Mouse (Mus musculus) midbrain, postnatal 0 days (tissue): ENCODE results near the gene Myo1c. TPM values are rescaled to one million over a fixed set of nuclear protein-coding genes. Genes with fewer than 3 reads are reported as not detected.

Source experiments
- ATAC-seq: fragments of 200-750 bp; cut with Nextera tagmentation; 2 replicates; pipeline ENCODE4 v1.8.0; 2017; ENCODE audit warnings: moderate number of reproducible peaks, mild to moderate bottlenecking, moderate TSS enrichment, moderate library complexity; ENCODE audit not compliant: low FRiP score
- DNase-seq: peaks from one replicate; pipeline ENCODE4 v3.0.0-alpha.2; 2015; ENCODE audit warnings: low spot score
- H3K27ac ChIP-seq: fragments of 300-500 bp; sonication (generic); 2 replicates; pipeline ENCODE4 v1.5.1; 2014; ENCODE audit warnings: low read depth, mild to moderate bottlenecking, low read length, mixed read lengths
- H3K27me3 ChIP-seq: fragments of 300-500 bp; sonication (generic); 2 replicates; pipeline ENCODE4 v1.6.1; 2014; ENCODE audit warnings: low read length, control low read depth, mixed read lengths; ENCODE audit not compliant: insufficient read depth
- H3K36me3 ChIP-seq: fragments of 300-500 bp; sonication (generic); 2 replicates; pipeline ENCODE4 v1.6.1; 2014; ENCODE audit warnings: low read length, control low read depth, mixed read lengths; ENCODE audit not compliant: insufficient read depth
- H3K4me1 ChIP-seq: fragments of 300-500 bp; sonication (generic); 2 replicates; pipeline ENCODE4 v1.6.1; 2014; ENCODE audit warnings: mild to moderate bottlenecking, control low read depth, antibody characterized with exemption, low read length, mixed read lengths; ENCODE audit not compliant: insufficient read depth
- H3K4me2 ChIP-seq: fragments of 300-500 bp; sonication (generic); 2 replicates; pipeline ENCODE4 v1.6.1; 2014; ENCODE audit warnings: low read depth, mild to moderate bottlenecking, low read length, mixed read lengths; ENCODE audit not compliant: poor library complexity, severe bottlenecking
- H3K4me3 ChIP-seq: fragments of 300-500 bp; sonication (generic); 2 replicates; pipeline ENCODE4 v1.5.1; 2014; ENCODE audit warnings: low read depth, mild to moderate bottlenecking, low read length, moderate library complexity
- H3K9ac ChIP-seq: fragments of 300-500 bp; sonication (generic); replicated peaks from 2 replicates; pipeline ENCODE4 v1.6.1; 2014; ENCODE audit warnings: mild to moderate bottlenecking, low read length, moderate library complexity, mixed read lengths; ENCODE audit not compliant: poor library complexity, severe bottlenecking
- H3K9me3 ChIP-seq: fragments of 300-500 bp; sonication (generic); 2 replicates; pipeline ENCODE4 v1.6.1; 2016; ENCODE audit warnings: low read length, control low read depth
- CTCF ChIP-seq: IDR thresholded peaks from 2 replicates; pipeline ENCODE4 v1.5.1; 2016; ENCODE audit warnings: antibody characterized with exemption, mild to moderate bottlenecking
- WGBS: fragments of 180-500 bp; shearing (Covaris S2); extraction: QIAGEN DNeasy Blood & Tissue Kit; methylation state at CpG from one replicate; pipeline ENCODE4 v1.1.7; 2014; 5-methylcytosine and 5-hydroxymethylcytosine counted together
- polyA plus RNA-seq: library from polyadenylated mRNA; unstranded; fragments of >200 nt; fragmentation: Nextera tagmentation; extraction: Ambion mirVana; gene quantifications from 2 replicates; pipeline ENCODE4 v1.2.1, GENCODE M21; 2015
- total RNA-seq: library from RNA; depleted of rRNA; stranded (reverse); fragments of >200 nt; gene quantifications from 2 replicates; pipeline ENCODE4 v1.2.3, GENCODE M21; 2014

The Myo1c gene
- total and polyA plus RNA-seq, 2 experiments from 2014 or later = 7.7 to 22.8 TPM

- H3K27ac ChIP-seq = 0 out of 2 replicates have a peak overlapping the region, but pooled peaks have one; percentile 12
- peak overlapping the region; percentile 56 for H3K4me3 ChIP-seq
- H3K4me1 ChIP-seq = peaks cover 19% of the 10 kb centered on the region
- peak overlapping the region; percentile 94 for H3K4me2 ChIP-seq
- H3K36me3 ChIP-seq = 0 out of 2 replicates have a peak, but pooled peaks cover 10% of the 10 kb centered on the region
- no peaks in the 10 kb centered on the region for H3K9me3 ChIP-seq
- 44% methylated on average over 25 of the region's 25 CpGs for WGBS
- no peak for TF ChIP-seq CTCF
- H3K9ac ChIP-seq = peak overlapping the region; percentile 50; the same call in 1 of the 2 replicates
- DNase-seq (no peak), ATAC-seq (no peak)
- peaks cover 29% of the 10 kb centered on the region for H3K27me3 ChIP-seq
Measured at GRCm38 (mm10) chr11:75654471-75655390, 4.4 kb downstream of the Myo1c start.

GRCm38 (mm10) chr11:75655621-75656545 lies 5.6 kb downstream of the Myo1c start:
- ATAC-seq (no peak), DNase-seq (no peak)
- Histone ChIP-seq H3K27ac (no peak overlapping the region), H3K4me2 (peak overlapping the region; percentile 91), H3K36me3 (peaks cover 13% of the 10 kb centered on the region; the same call in 1 of the 2 replicates), H3K9ac (peak overlapping the region; percentile 65), H3K27me3 (peaks cover 24% of the 10 kb centered on the region), H3K9me3 (no peaks in the 10 kb centered on the region), H3K4me3 (peak overlapping the region; percentile 56), H3K4me1 (peaks cover 19% of the 10 kb centered on the region)
- no peak for TF ChIP-seq CTCF
- WGBS = 2% methylated on average over 72 of the region's 78 CpGs

GRCm38 (mm10) chr11:75656621-75657590 lies 6.6 kb downstream of the Myo1c start:
- no peak for DNase-seq
- peaks cover 24% of the 10 kb centered on the region for H3K27me3 ChIP-seq
- peak overlapping the region; percentile 91 for H3K4me2 ChIP-seq
- peaks cover 22% of the 10 kb centered on the region; the same call in 1 of the 2 replicates for H3K36me3 ChIP-seq
- H3K27ac ChIP-seq = no peak overlapping the region
- 65% methylated on average over 19 of the region's 20 CpGs for WGBS
- H3K4me1 ChIP-seq = peaks cover 19% of the 10 kb centered on the region
- H3K9ac ChIP-seq = peak overlapping the region; percentile 65; the same call in 1 of the 2 replicates
- no peaks in the 10 kb centered on the region for H3K9me3 ChIP-seq
- TF ChIP-seq CTCF = no peak
- peak overlapping the region; percentile 56 for H3K4me3 ChIP-seq
- no peak for ATAC-seq

- Histone ChIP-seq H3K27ac (no peak overlapping the region), H3K4me2 (no peak overlapping the region), H3K9me3 (no peaks in the 10 kb centered on the region), H3K4me1 (peaks cover 14% of the 10 kb centered on the region), H3K4me3 (no peak overlapping the region), H3K36me3 (peaks cover 28% of the 10 kb centered on the region; the same call in 1 of the 2 replicates), H3K27me3 (peaks cover 24% of the 10 kb centered on the region), H3K9ac (no peak overlapping the region)
- DNase-seq (no peak), ATAC-seq (no peak)
- TF ChIP-seq CTCF = no peak
Measured at GRCm38 (mm10) chr11:75657841-75658240, 7.5 kb downstream of the Myo1c start.

- H3K4me1 ChIP-seq = peaks cover 14% of the 10 kb centered on the region
- no peak for DNase-seq
Measured at GRCm38 (mm10) chr11:75658311-75658710, 8.0 kb downstream of the Myo1c start.

More at GRCm38 (mm10) chr11:75658311-75658710, 8.0 kb downstream of the Myo1c start:
- H3K27me3 ChIP-seq = peaks cover 20% of the 10 kb centered on the region
- H3K4me2 ChIP-seq = no peak overlapping the region
- no peak overlapping the region for H3K27ac ChIP-seq
- ATAC-seq = no peak
- no peak for TF ChIP-seq CTCF
- H3K4me3 ChIP-seq = no peak overlapping the region
- peaks cover 29% of the 10 kb centered on the region; the same call in 1 of the 2 replicates for H3K36me3 ChIP-seq
- H3K9ac ChIP-seq = no peak overlapping the region
- no peaks in the 10 kb centered on the region for H3K9me3 ChIP-seq
- 92% methylated on average over 13 of the region's 13 CpGs for WGBS
